Mouse (Mus musculus): ENCODE results near the gene Capn10. TPM values are rescaled to one million over a fixed set of nuclear protein-coding genes. Genes with fewer than 3 reads are reported as not detected.
"Not testable (repeated sequence)": the region's sequence is repeated elsewhere in the genome, so short reads cannot be mapped to it uniquely, and the experiment has no call there.

The Capn10 gene
- total RNA-seq, 2 experiments from 2014 or later, result 3.4 to 4.8 TPM

- intact Hi-C loops (cut with DNase I); DNase-seq: not testable (repeated sequence)
Measured at GRCm38 (mm10) chr1:92970791-92971190, 36.6 kb downstream of the Capn10 start.

- DNase-seq, result no peak
- intact Hi-C loops (cut with DNase I), result no loop called here
Measured at GRCm38 (mm10) chr1:92971879-92972795, 38.0 kb downstream of the Capn10 start.

- intact Hi-C loops (cut with DNase I), result no loop called here
- no peak for DNase-seq
Measured at GRCm38 (mm10) chr1:92972854-92973253, 38.7 kb downstream of the Capn10 start.

GRCm38 (mm10) chr1:92976141-92976566, 42.0 kb downstream of the Capn10 start:
- intact Hi-C loops (cut with DNase I), result no loop called here
- no peak for DNase-seq

- intact Hi-C loops (cut with DNase I), result no loop called here
- no peak for DNase-seq
Measured at GRCm38 (mm10) chr1:92978645-92979044, 44.5 kb downstream of the Capn10 start.

- no peak for DNase-seq
- intact Hi-C loops (cut with DNase I), result no loop called here
Measured at GRCm38 (mm10) chr1:92979073-92979602, 45.0 kb downstream of the Capn10 start.

GRCm38 (mm10) chr1:92981056-92981845, 47.1 kb downstream of the Capn10 start:
- DNase-seq, result peak; percentile 26 to 48
- intact Hi-C loops (cut with DNase I), result no loop called here

- intact Hi-C loops (cut with DNase I), result no loop called here
- no peak for DNase-seq
Measured at GRCm38 (mm10) chr1:92982931-92983605, 48.9 kb downstream of the Capn10 start.

- intact Hi-C loops (cut with DNase I), result no loop called here
Measured at GRCm38 (mm10) chr1:92984999-92985398, 50.8 kb downstream of the Capn10 start.

GRCm38 (mm10) chr1:92988894-92989293, 54.7 kb downstream of the Capn10 start:
- intact Hi-C loops (cut with DNase I), result no loop called here
- peak in 1 of 2 experiments; percentile 4 for DNase-seq

More at GRCm38 (mm10) chr1:92984999-92985398, 50.8 kb downstream of the Capn10 start:
- DNase-seq, result no peak

- DNase-seq, result peak in 1 of 2 experiments; percentile 2
- intact Hi-C loops (cut with DNase I), result no loop called here
Measured at GRCm38 (mm10) chr1:92989891-92990290, 55.7 kb downstream of the Capn10 start.

- DNase-seq, result no peak
- intact Hi-C loops (cut with DNase I), result no loop called here
Measured at GRCm38 (mm10) chr1:92992214-92992855, 58.2 kb downstream of the Capn10 start.

GRCm38 (mm10) chr1:92992880-92993279, 58.7 kb downstream of the Capn10 start:
- intact Hi-C loops (cut with DNase I), result no loop called here

More at GRCm38 (mm10) chr1:92992880-92993279, 58.7 kb downstream of the Capn10 start:
- DNase-seq, result no peak

Other genes starting within 250 kb of the Capn10 start
- gene Gpc1, start 102.7 kb upstream of the Capn10 start, total RNA-seq (2021), result 100 to 1,000 TPM; 244 to 266 TPM
- under 1 TPM; 0.10 to 0.18 TPM for gene Ankmy1, start 31.5 kb upstream of the Capn10 start, total RNA-seq (2021)
- gene Dusp28, start 27.4 kb upstream of the Capn10 start, total RNA-seq (2021), result 10 to 100 TPM; 20.4 to 22.2 TPM
- 10 to 100 TPM; 62.7 to 66.0 TPM for gene Rnpepl1, start 23.6 kb upstream of the Capn10 start, total RNA-seq (2021)
- under 1 TPM in 1 of 2 experiments, not detected in 1; 0.39 TPM for gene Gpr35, start 16.5 kb downstream of the Capn10 start, total RNA-seq (2021)
- not detected for gene Aqp12, start 72.0 kb downstream of the Capn10 start, total RNA-seq (2021)
- gene Kif1a, start 167.6 kb downstream of the Capn10 start, total RNA-seq (2021), result 1 to 10 TPM in 1 of 2 experiments, under 1 TPM in 1; 0.64 to 1.6 TPM
- under 1 TPM in 1 of 2 experiments, not detected in 1; 0.28 TPM for gene Agxt, start 200.9 kb downstream of the Capn10 start, total RNA-seq (2021)
- not detected for gene 2310007B03Rik, start 226.6 kb downstream of the Capn10 start, total RNA-seq (2021)
- not detected for gene Crocc2, start 234.3 kb downstream of the Capn10 start, total RNA-seq (2021)

All from gastrocnemius, postnatal 36 days (tissue).